Mouse (Mus musculus): ENCODE results near the gene Itpk1. TPM values are rescaled to one million over a fixed set of nuclear protein-coding genes. Genes with fewer than 3 reads are reported as not detected.

Itpk1 gene
- total RNA-seq, 1 experiment from 2014 or later, result 47.7 TPM

DNA sequence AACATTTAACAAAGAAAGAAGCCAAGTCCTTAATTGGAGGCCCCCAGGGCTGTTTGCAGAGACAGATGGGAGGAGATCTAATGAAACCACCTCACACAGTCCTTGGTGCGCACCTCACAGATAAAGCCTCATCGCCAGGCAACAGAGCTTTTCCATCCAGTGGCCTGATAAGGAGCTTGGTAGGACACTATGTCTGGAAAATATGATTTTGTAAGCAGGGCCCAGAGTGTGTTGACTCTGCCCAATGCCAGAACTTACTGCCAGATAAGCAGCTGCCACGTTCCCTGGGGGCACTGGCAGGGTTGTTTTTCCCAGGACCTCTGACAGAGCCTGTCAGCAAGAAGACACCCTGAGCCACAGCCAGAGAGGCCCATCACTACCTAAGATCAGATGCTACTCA lies 153.5 kb downstream of the Itpk1 start:
- no peak for DNase-seq

DNA sequence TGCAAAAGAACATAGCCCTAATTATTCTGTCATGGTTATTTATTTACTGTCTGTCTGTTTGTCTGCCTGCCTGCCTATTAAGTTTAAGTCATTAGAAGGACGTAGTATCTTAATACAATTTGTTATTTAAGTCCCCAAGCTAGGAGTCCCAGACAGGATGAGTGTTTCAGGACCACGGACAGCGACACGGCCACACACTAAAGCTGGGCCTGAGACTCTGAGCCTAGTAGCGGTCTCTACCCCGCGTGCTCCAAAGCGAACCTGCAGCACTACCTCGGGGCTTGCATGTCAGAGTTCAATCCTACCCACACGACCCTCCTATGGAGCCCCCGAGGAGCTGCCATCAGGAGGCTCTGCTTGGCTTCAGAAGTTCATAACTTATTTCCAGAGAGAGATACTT lies 154.2 kb downstream of the Itpk1 start:
- peak; percentile 80 for DNase-seq

DNA sequence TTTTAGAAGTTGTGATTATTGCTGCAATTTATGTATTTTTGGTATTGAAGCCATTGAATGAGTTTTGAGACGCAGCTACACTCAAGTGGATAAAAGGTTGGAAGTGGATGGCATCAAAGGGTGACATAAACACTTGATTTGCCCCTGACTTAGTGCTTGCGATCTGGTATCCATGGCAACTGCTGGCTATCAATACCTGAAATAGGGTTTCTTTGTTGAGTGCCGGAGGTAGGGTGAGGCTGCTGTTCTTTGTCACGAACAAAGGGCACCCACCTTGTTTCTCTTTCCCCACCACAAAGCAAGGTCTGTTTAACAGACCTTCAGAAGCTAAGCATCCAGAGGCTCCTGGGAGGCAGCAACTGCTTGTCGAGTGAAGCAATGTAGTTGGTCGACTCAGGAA lies 159.6 kb downstream of the Itpk1 start:
- DNase-seq, result no peak

DNA sequence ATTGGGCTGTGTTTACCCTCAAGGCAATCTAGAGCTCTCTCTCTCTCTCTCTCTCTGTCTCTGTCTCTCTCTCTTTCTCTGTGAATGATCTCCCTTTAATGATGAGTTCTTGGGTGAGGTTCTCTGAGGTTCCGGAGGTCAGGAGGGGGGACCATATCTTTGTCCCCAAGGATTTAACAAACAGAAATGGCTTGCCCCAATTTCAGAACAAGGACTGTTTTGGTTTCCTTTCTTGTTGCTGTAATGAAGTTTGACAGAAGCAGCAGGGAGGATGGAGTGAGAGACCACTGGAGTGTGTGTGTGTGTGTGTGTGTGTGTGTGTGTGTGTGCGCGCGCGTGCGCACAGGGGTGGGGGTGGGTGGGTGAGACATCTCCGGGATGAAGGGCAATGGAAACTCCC lies 163.6 kb downstream of the Itpk1 start:
- DNase-seq, result no peak

DNA sequence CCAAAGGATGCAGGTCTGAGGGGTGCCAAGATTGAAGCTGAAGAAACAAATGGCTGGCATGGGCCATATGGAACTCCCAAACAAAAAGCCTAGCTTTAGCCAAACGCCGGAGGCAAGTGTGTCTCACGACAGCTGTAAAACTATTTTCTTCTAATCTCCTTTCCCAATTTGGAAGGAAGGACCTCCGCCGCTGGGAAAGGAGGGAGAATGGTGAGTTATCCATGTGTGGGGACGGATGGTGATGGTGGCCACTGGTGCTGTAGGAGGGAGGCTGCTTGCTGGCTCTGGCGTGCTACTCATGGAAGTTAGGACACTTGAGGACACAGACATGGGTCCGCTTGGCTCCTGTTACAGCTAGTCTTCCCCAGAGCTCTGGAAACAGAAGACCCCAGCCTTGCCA lies 164.5 kb downstream of the Itpk1 start:
- no peak for DNase-seq

DNA sequence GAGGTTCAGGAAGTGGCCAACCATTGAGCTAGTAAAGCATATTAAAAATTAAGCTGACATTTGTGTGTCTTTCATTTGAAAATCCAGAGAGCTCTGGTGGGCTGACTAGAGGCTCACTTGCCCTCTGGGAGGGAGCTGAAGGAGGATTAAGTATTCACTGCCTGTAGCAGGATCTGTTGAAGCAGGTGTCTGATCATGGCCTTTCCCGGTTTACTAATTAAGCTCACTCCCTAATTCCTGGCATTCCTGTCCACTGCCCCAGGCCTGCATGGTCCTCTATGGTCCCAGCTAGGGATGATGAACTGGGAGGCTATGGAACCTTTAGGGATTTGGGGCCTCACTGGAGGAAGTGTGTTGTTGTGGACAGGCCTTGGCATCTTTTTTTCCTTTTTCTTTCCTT lies 168.9 kb downstream of the Itpk1 start:
- no peak for DNase-seq

DNA sequence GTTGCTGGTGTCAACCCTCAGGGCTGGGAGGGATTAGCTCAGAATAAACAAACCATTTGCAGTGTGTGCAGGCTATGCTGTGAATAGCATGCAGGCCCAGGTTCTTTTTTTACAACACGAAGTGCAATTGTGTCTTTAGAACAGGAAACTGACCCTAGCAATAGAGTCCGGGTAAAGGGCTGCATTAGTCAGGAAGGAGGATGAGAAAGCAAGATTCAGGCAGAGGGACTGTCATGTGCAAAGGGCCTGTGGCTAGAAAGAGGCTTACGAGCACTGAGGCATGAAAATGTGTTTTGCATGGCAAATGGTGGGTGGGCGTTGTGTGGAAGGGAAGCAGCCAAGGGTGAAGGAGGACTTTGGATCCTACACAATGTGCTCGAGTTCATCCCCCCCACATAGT lies 176.7 kb downstream of the Itpk1 start:
- no peak for DNase-seq

DNA sequence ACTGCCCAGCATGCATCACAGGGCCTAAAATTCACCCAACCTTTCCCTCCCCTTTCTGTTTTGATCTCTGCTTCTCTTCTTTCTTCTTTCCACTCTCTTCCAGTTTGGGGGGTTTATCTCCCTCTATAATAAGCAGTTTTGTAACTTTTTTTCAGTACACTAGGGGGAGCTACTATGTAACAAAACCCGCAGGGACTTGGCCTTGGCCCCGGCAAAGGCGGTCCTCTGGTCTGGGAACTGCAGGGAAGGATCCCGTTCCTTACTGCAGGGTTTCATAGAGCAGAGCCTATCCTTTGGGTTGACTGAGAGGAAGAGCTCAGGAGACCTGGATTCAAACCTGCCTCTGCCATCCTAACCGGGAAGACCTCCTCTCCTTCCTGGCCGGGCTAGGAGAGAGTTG lies 180.0 kb downstream of the Itpk1 start:
- DNase-seq, result peak; percentile 38

DNA sequence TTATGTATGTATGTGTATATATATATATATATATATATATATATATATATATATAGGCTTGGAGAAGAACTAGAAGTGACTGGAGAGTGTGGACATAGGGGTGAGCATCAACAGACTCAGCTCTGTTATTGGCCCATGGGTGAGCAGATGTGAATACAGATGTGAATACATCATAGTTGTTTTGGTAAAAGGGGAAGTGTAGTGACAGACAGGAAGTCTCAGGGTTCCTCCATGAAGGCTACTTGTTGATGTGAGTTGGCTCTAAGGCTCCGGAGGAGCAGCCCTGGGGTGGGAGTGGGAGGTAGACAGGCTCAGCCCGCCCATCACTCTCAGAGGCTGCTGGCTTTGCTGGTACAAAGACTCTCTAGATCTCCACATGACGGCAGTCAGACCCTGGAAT lies 180.5 kb downstream of the Itpk1 start:
- no peak for DNase-seq

DNA sequence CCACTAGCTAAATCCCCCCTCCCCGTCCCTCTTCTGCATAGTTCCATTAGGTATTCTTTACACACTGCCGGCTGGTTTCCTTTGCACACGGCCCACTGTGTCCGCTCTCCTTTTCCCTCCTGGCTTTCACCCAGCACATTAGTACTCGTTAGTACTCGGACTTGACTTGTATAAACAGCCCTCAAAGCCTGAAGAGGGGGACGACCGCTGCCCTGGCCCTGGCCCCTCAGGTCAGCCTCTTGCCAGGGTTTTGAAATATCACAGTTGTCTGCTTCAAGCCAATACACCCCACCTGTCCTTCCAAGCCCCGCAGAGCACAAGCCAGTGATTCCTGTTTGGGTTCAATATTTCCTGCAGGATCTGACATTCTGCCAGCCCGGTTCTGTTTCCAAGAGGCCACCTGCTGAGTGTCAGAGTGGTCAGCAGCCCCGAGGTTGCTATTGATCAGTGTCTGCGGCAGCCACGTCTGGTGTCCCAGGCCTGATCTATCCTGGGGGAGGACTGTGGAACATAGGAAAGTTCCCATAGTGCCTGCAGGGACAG lies 182.9 kb downstream of the Itpk1 start:
- no peak for DNase-seq

DNA sequence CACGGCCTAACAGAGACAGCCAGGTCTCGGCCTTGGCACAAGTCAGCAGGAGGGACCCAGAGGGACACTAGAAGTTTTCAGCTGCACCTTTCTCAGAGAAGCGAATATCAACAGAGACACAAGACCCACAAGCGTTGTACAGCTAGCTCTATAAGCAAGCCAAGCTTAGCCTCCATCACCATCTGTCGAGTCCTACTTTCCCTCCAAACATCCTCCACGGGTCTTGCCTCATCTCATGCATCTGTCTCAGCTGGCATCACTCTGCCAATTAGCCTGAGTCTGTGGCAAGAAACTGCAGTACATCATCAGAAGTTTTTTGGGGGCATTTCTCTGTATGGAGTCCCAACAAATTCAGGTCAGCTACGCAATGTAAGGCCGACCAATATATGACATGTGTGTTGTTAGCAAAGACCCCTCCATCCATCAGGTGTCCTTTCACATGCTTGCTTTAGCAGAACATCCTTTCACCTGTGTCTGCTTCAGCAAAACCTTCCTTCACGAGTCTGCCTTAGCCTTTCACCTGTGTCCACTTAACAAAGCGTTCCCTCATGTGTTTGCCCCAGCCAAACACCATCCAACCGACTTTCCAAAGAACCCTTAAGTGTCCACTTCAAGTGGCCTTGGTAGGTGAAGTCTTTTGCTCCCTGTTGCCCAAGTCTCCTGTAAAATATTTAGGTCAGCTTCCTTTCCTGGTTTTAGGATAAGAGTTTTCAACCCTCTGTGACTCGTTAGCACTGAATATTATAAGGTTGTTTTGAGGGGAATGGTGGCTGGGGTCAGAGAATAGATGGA lies 184.6 kb downstream of the Itpk1 start:
- no peak for DNase-seq

Small RNA genes within 50 kb of the gene (microRNA-seq; reads per million reads assigned to microRNA genes)
- gene Mir1936, result 0 to 0.69 reads per million in 2 experiments

Other genes with a start within 250 kb of the Itpk1 start
- gene Golga5, start 235.8 kb downstream of the Itpk1 start, total RNA-seq (2021), result 44.1 and 51.4 TPM in 2 replicates
- 1,604 and 1,988 TPM in 2 replicates for gene Chga, start 150.0 kb downstream of the Itpk1 start, total RNA-seq (2021)
- gene Moap1, start 38.7 kb upstream of the Itpk1 start, total RNA-seq (2021), result 9.6 and 10.2 TPM in 2 replicates
- 5.5 and 7.6 TPM in 2 replicates for gene Tmem251, start 38.8 kb upstream of the Itpk1 start, total RNA-seq (2021)
- not detected in 2 replicates for gene Gm28051, start 52.8 kb upstream of the Itpk1 start, total RNA-seq (2021)
- gene Gon7, start 52.9 kb upstream of the Itpk1 start, total RNA-seq (2021), result 14.7 and 22.7 TPM in 2 replicates
- 34.5 and 36.1 TPM in 2 replicates for gene Ubr7, start 53.0 kb upstream of the Itpk1 start, total RNA-seq (2021)
- 6.3 and 6.4 TPM in 2 replicates for gene Gm20604, start 53.7 kb upstream of the Itpk1 start, total RNA-seq (2021)
- 60.1 and 65.3 TPM in 2 replicates for gene Btbd7, start 173.5 kb upstream of the Itpk1 start, total RNA-seq (2021)
- gene Cox8c, start 194.4 kb upstream of the Itpk1 start, total RNA-seq (2021), result not detected in 2 replicates
- gene Unc79, start 243.9 kb upstream of the Itpk1 start, total RNA-seq (2021), result 9.0 and 11.2 TPM in 2 replicates